Mouse (Mus musculus): ENCODE results near the gene Tada1. TPM values are rescaled to one million over a fixed set of nuclear protein-coding genes. Genes with fewer than 3 reads are reported as not detected.

The Tada1 gene
- total RNA-seq, 2 experiments from 2014 or later = 3.8 to 4.5 TPM

DNA sequence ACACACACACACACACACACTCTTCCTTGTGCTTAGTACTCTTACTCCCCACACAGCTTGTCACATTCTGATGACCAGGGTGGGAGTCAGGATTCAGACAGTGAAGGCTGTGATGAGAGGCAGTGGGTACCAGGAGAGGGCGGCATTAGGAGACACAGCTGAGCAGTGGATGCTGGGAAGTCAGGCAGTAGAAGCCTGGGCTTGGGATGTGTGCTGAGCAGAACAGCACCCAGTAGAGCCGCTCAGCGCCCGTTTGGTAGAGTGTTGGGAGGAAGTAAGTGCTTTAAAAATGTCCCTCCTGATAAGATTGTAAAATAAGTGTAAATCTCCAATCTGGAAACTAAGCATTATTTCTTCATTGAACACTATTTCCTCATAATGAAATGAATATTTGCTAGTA, 3.7 kb downstream of the Tada1 start:
- no peak for DNase-seq (ENCODE audit: low spot score)

DNA sequence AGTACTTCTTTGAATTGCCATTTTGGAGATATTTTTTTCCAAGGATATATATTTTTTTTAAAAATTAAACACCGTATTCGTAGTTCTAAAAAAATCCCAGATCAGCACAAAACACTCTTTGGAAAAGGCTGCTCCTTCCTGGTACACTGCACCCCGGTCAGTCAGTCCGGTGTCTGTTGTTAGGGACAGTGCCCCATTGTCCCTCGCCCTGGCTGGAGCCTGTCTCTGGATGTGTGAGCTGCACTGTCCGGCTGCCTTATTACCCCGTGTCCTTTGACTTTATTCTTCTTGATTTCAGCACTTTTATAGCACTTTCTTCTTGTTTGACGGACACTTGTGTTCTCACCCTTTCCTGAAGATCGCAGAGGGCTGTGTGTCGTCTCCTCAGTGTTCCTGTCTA, 5.7 kb downstream of the Tada1 start:
- DNase-seq (ENCODE audit: low spot score) = no peak

DNA sequence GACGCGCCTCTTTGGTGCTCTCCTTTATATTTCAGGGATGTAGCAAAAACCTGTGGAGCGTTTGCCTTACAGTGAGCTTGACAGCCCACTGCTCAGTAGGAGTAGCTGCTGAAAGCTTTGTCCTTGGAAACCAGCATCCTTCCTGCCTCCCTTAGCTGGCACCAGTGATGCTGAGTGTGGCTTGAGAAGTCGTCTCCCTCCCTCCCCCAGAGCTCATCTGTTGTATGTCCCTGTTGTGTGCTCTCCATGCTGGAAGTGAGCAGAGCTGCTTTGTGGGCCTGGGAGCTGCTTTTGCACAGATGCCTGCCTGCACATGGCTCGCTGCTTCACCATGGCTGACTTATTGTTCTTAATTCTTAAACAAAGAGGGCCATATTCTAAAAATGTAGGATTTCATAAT, 6.5 kb downstream of the Tada1 start:
- no peak for DNase-seq (ENCODE audit: low spot score)

DNA sequence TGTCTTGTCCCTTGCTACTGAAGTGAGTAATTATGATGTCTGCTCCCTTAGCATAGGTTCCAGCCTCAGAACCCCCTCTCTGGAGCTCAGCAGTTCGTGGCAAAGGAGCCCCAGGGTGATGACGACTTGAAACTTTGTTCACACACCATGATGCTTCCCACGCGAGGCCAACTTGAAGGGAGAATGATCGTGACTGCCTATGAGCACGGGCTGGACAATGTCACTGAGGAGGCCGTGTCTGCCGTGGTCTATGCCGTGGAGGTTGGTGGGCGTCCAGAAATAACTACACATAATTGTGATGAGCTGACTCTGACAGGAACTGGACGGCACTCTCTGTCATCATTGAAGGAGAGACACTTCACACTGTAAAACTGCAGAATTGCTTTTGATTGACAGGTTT, 9.6 kb downstream of the Tada1 start:
- no peak for DNase-seq (ENCODE audit: low spot score)

DNA sequence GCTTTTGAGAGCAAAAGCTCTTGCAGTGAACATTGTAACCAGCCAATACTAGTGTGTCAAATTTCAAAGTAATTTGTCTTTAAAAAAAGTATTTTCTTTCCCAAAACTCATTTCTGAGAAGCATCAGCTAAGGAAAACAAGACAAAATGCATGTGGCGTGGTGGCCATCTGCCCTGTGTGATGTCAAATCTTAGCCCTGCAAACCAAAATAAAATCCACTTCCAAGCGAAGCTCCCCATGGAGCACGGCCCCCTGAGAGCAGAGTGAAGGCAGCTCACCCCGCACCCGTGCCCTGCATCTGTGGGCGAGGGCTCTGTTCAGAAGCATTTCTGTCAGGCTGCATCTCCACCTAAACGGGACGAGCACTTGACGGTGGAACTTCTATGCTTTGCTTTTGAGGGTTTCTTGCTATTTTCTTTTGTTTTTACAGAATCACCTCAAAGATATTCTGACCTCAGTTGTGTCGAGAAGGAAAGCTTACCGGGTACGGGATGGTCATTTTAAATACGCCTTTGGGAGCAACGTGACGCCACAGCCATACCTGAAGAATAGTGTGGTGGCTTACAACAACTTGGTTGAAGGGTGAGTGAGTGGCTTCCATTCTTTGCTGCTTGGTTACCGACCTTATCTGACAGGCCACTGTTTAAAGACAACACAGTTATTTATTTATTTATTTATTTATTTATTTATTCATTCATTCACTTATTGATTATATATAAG, 10.7 kb downstream of the Tada1 start:
- DNase-seq (ENCODE audit: low spot score) = no peak

DNA sequence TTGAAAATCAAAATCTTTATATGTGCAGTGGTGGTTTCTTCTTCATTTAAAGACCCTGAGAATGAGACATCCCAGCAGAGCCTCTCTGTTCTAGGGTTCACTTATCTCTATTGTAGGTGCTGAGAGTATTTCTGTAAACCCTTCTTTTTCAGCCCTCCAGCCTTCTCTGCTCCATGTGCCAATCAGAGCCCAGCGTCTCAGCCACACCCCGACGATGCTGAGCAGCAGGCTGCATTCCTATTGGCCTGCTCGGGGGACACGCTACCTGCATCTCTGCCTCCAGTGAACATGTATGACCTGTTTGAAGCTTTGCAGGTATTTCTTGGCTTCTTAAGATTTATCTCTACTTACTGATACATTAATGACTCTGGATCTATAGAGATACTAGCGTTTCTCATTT, 12.8 kb downstream of the Tada1 start:
- DNase-seq (ENCODE audit: low spot score) = no peak

DNA sequence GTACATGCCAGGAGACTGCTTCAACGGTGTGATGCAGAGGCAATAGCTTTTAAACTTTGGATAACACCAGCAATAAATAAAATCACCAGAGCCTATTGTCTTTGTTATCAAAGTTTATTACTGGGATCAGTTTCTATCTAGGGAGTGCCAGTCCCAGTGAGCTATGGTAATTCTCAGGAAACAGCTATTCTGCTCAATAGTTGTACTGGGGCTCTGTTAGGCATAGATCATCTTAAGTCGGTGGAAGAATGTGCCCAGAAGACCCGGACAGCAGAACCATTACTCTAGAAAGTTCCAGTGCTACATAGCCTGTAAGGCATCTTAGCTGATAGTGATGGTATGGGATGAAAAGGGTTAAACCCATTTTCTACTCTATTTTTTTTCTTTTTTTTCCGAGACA, 15.9 kb downstream of the Tada1 start:
- no peak for DNase-seq (ENCODE audit: low spot score)

- DNase-seq (ENCODE audit: low spot score) = no peak
Measured at GRCm38 (mm10) chr1:166395661-166396060, 16.8 kb downstream of the Tada1 start.

DNA sequence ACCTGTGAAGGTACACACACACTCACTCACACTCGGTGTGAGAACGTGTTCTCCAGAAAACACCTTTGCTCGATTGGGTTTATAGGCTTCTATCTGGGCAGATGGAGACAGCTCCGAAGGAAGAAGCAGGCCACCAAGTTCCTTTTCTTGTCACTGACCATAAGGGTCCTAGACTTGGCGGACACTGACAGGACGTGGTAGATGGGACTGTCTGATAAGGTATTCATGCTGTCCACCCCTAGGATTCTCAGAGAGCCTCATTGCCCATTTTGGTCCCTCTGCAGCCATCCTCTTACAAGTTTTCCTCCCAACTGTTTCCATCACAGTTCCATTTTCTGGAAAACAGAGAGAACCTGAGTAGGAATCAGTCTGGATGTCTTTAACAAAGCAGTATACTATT, 17.5 kb downstream of the Tada1 start:
- no peak for DNase-seq (ENCODE audit: low spot score)

DNA sequence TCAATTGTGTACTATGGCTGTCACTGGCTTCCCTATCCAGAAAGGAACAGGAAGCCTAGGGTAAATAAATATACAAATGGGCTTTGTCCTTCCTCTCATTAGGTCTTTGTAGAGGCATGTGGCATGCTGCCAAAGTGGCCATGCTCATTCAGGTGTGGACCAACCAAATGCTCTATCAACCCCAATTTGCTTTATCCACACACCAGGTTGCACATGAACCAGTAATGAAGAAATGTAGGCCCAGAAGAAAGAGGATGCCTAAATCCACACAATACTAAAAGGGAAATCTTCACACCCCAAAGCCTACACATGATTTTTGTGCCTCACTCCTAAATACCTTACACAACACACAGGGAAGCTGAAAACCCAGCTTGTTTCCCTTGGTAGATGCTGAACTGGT, 22.6 kb downstream of the Tada1 start:
- no peak for DNase-seq (ENCODE audit: low spot score)

- DNase-seq (ENCODE audit: low spot score) = no peak
Measured at GRCm38 (mm10) chr1:166402003-166402402, 23.1 kb downstream of the Tada1 start.

- no peak for DNase-seq (ENCODE audit: low spot score)
Measured at GRCm38 (mm10) chr1:166403846-166404245, 24.9 kb downstream of the Tada1 start.

GRCm38 (mm10) chr1:166409177-166409700, 30.3 kb downstream of the Tada1 start:
- DNase-seq (ENCODE audit: low spot score) = peak; percentile 31

DNA sequence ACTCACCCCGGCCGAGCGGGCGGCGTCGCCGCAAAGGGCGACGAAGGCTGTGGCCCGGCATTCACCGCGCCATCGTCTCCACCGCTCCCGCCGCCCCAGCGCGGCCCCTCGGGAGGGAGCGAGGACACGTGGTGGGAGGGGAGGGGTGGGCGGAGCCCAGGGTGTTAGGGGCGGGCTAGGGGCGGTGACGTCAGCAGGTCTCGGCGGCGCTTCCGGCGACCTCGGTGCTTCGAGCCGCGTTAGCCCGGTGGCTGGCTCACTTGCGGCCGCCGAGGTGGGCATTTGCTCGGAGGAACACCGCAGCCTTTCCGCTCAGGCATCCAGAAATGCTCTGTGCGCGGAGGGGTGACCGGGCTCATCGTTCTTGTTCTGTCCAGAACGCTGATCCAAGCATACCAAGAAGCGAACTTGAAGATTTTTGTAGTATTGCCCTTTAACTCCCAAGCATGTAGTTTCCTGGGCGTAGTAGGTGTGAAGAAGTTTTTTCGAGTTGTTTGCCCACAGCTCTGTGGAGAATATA, 30.9 kb downstream of the Tada1 start, which contains the start of gene Pogk:
TSS of gene Pogk (minus strand) at position 163 of the 520 bp plus-strand sequence.
- DNase-seq (ENCODE audit: low spot score) = peak; percentile 75

GRCm38 (mm10) chr1:166411541-166411940, 32.6 kb downstream of the Tada1 start:
- DNase-seq (ENCODE audit: low spot score) = no peak

- DNase-seq (ENCODE audit: low spot score) = no peak
Measured at GRCm38 (mm10) chr1:166412266-166412665, 33.4 kb downstream of the Tada1 start.

DNA sequence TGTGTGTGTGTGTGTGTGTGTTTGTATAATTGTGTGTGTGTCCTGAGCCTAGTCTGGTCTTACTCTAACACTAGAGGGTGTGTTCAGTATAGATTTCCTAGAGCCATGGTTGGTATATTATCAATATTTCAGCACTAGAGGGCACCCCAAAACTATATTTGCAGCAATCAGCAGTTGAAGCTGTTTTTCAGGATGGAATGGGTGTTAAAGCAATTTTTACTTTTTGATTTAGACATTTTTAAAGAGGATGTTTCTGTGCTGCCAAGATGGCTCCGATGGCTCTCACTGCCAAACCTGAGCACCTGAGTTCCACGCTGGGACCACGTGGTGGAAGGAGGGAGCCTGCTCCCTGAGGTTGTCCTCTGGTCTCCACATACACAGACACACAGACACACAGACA, 50.2 kb downstream of the Tada1 start:
- DNase-seq (ENCODE audit: low spot score) = no peak

GRCm38 (mm10) chr1:166429809-166430431, 51.0 kb downstream of the Tada1 start:
- DNase-seq (ENCODE audit: low spot score) = peak; percentile 17

DNA sequence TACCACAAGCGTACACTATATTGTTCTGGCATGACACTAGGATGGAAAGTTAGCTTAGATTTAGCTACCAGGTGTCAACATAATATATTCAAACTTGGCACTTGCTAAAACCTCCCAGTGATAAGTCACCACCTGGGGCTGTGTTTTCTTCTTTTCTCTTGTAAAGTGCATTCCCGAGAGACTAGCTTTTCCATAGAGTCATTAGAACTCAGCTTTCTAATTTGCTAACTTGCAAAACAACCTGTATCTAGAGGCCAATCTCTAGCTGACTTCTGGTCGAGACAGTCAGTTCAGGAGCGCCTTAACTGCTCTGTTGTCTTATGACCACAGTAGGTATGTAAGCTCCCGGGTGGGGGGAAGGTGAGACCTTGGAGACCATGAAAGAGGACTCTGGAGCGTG, 60.5 kb downstream of the Tada1 start:
- DNase-seq (ENCODE audit: low spot score) = no peak

- DNase-seq (ENCODE audit: low spot score) = no peak
Measured at GRCm38 (mm10) chr1:166441992-166442391, 63.1 kb downstream of the Tada1 start.

All from gastrocnemius, adult 18-20 months (tissue).